Mouse (Mus musculus): ENCODE results near the gene Fastkd5.

GRCm38 (mm10) chr2:130577021-130577420 is 52.8 kb downstream of the Fastkd5 start:
- no peak for TF ChIP-seq POLR2A (IDR thresholded peaks at IDR 0.05; ENCODE audit: insufficient read length, low read depth)
- no peak for TF ChIP-seq TCF12 (IDR thresholded peaks at IDR 0.05; ENCODE audit: insufficient read depth, poor library complexity, severe bottlenecking)
- TF ChIP-seq POLR2AphosphoS2 (IDR thresholded peaks at IDR 0.05; ENCODE audit: insufficient read length, low read depth) = no peak
- no peak for TF ChIP-seq SRF (IDR thresholded peaks at IDR 0.05; ENCODE audit: control insufficient read depth, insufficient read length, low read depth)
- TF ChIP-seq MAX (IDR thresholded peaks at IDR 0.05; ENCODE audit: low read depth) = no peak

Measured in myocyte (in vitro differentiated cells).